In genomic region chr19:31746635-31747034, GRCm38 (mm10) we compare ENCODE assay signal across 9 mouse cellular contexts. TPM values are rescaled to one million over a fixed set of nuclear protein-coding genes. Genes with fewer than 3 reads are reported as not detected.
DNase-seq lines count a peak whose midpoint lies in the region; ATAC-seq and TF ChIP-seq lines count a peak whose summit lies in the region.
"Had no signal": no experiment of that assay in that cellular context is flagged by ENCODE, and none has a peak within 500 bp of the region (broad histone marks: within the 10 kb centered on the region; RNA-seq: fewer than 3 reads in every experiment).

No protein-coding gene starts in this region.

- DNase-seq in gastrocnemius, adult 2 months = peak; percentile 24
- no peak for DNase-seq in gastrocnemius, postnatal 36 days
- DNase-seq in midbrain, embryonic 11.5 days (ENCODE audit: low spot score, missing footprints) = peak; percentile 95
- DNase-seq in Patski (ENCODE audit: low read depth, low spot score) = no peak
- peak; percentile 70 for DNase-seq in forebrain, postnatal 0 days
- DNase-seq in lung, postnatal 25 days (ENCODE audit: low spot score) = peak; percentile 50
- DNase-seq in frontal cortex, postnatal 10 days (ENCODE audit: low spot score in 2 of 2) = no peak

- no peaks in the 10 kb centered on the region for H3K27me3 ChIP-seq in midbrain, embryonic 11.5 days (ENCODE audit: control insufficient read depth, insufficient read depth, low read length)
- H3K27me3 ChIP-seq in midbrain, embryonic 13.5 days = no peaks in the 10 kb centered on the region
- H3K27me3 ChIP-seq in Patski = peaks cover 7% of the 10 kb centered on the region
- no peaks in the 10 kb centered on the region for H3K27me3 ChIP-seq in forebrain, postnatal 0 days (ENCODE audit: insufficient read depth, low read length)
- H3K27me3 ChIP-seq: stomach, embryonic 15.5 days had no signal

- no peaks in the 10 kb centered on the region for H3K4me1 ChIP-seq in midbrain, embryonic 11.5 days (ENCODE audit: control insufficient read depth, insufficient read depth, low read length)
- no peaks in the 10 kb centered on the region for H3K4me1 ChIP-seq in midbrain, embryonic 13.5 days (replicated peaks)
- no peaks in the 10 kb centered on the region for H3K4me1 ChIP-seq in forebrain, postnatal 0 days (ENCODE audit: insufficient read depth)

- ATAC-seq in midbrain, embryonic 11.5 days (ENCODE audit: low FRiP score) = no peak
- no peak for ATAC-seq in midbrain, embryonic 13.5 days
- ATAC-seq in Patski = no peak
- no peak for ATAC-seq in forebrain, postnatal 0 days

- no peaks in the 10 kb centered on the region for H3K9me3 ChIP-seq in midbrain, embryonic 11.5 days (ENCODE audit: control insufficient read depth, low read length)
- no peaks in the 10 kb centered on the region for H3K9me3 ChIP-seq in midbrain, embryonic 13.5 days
- H3K9me3 ChIP-seq in forebrain, postnatal 0 days (ENCODE audit: low read length) = no peaks in the 10 kb centered on the region
- H3K9me3 ChIP-seq: stomach, embryonic 15.5 days had no signal

- POLR2A ChIA-PET in Patski (lab: Charles Lee) = interaction anchor here (0.6 kb wide), 1 partner anchor 398 kb away, joined by 4 read pairs; no protein-coding TSS in a partner anchor

- 25% methylated on average over 2 of the region's 2 CpGs for WGBS in midbrain, embryonic 11.5 days
- WGBS in midbrain, embryonic 13.5 days = 14% methylated on average over 2 of the region's 2 CpGs
- 19% methylated on average over 2 of the region's 2 CpGs for WGBS in forebrain, postnatal 0 days

- no peak overlapping the region for H3K9ac ChIP-seq in midbrain, embryonic 11.5 days (ENCODE audit: low read length)
- H3K9ac ChIP-seq in midbrain, embryonic 13.5 days (replicated peaks) = no peak overlapping the region
- no peak overlapping the region for H3K9ac ChIP-seq in forebrain, postnatal 0 days
- H3K9ac ChIP-seq: stomach, embryonic 15.5 days had no signal

- no peak overlapping the region for H3K4me3 ChIP-seq in gastrocnemius, adult 2 months
- H3K4me3 ChIP-seq in midbrain, embryonic 11.5 days (ENCODE audit: low read depth, low read length) = no peak overlapping the region
- no peak overlapping the region for H3K4me3 ChIP-seq in midbrain, embryonic 13.5 days (replicated peaks)
- H3K4me3 ChIP-seq in forebrain, postnatal 0 days (ENCODE audit: low read depth, low read length) = no peak overlapping the region
- H3K4me3 ChIP-seq: stomach, embryonic 15.5 days had no signal

- in situ Hi-C loops in Patski (cut with MboI; ENCODE audit: low pct_unique_long_range_greater_than_20kb) = no loop called here

- no peak overlapping the region for H3K4me2 ChIP-seq in midbrain, embryonic 11.5 days
- no peak overlapping the region for H3K4me2 ChIP-seq in midbrain, embryonic 13.5 days (replicated peaks)
- H3K4me2 ChIP-seq in forebrain, postnatal 0 days (ENCODE audit: low read depth) = no peak overlapping the region
- H3K4me2 ChIP-seq: stomach, embryonic 15.5 days had no signal

- TF ChIP-seq CTCF in gastrocnemius, adult 2 months (IDR thresholded peaks at IDR 0.05) = peak; percentile 66
- peak; percentile 58 for TF ChIP-seq CTCF in Patski (IDR thresholded peaks at IDR 0.05)
- peak; percentile 69 for TF ChIP-seq CTCF in forebrain, postnatal 0 days (IDR thresholded peaks at IDR 0.05; ENCODE audit: low read depth)

- intact Hi-C loops in gastrocnemius, adult 2 months (cut with DNase I) = no loop called here
- intact Hi-C loops in gastrocnemius, postnatal 36 days (cut with DNase I) = loop anchor here (10.0 kb wide), 1 partner anchor 902 kb away; no protein-coding TSS in a partner anchor

- CTCF ChIA-PET in Patski (lab: Charles Lee) = interaction anchor here (0.6 to 1.1 kb wide), 3 partner anchors 21 to 388 kb away, joined by 3 read pairs; no protein-coding TSS in a partner anchor

- no peaks in the 10 kb centered on the region for H3K36me3 ChIP-seq in midbrain, embryonic 11.5 days (ENCODE audit: control insufficient read depth, insufficient read depth, low read length)
- no peaks in the 10 kb centered on the region for H3K36me3 ChIP-seq in midbrain, embryonic 13.5 days
- H3K36me3 ChIP-seq in forebrain, postnatal 0 days (ENCODE audit: insufficient read depth) = no peaks in the 10 kb centered on the region
- H3K36me3 ChIP-seq: stomach, embryonic 15.5 days had no signal

- H3K27ac ChIP-seq in gastrocnemius, adult 2 months = no peak overlapping the region
- no peak overlapping the region for H3K27ac ChIP-seq in midbrain, embryonic 11.5 days (ENCODE audit: low read depth, low read length)
- H3K27ac ChIP-seq in midbrain, embryonic 13.5 days = no peak overlapping the region
- no peak overlapping the region for H3K27ac ChIP-seq in forebrain, postnatal 0 days (ENCODE audit: low read depth, low read length)
- H3K27ac ChIP-seq: stomach, embryonic 15.5 days had no signal

RNA-seq across cellular contexts. Expression of gene Prkg1, which starts 18.2 kb away (rescaled TPM):
- 10 to 100 TPM; 22.5 to 37.7 TPM for total RNA-seq in gastrocnemius, adult 2 months (2021)
- total RNA-seq in gastrocnemius, postnatal 36 days (2021) = 10 to 100 TPM; 23.1 to 37.4 TPM
- 4.9 and 6.1 TPM in 2 replicates for polyA plus RNA-seq in midbrain, embryonic 11.5 days (2014; fragmentation: Nextera tagmentation; extraction: Ambion mirVana)
- polyA plus RNA-seq in midbrain, embryonic 13.5 days (2015; fragmentation: Nextera tagmentation; extraction: Ambion mirVana) = 3.3 and 3.7 TPM in 2 replicates
- polyA plus RNA-seq in Patski (2021) = not detected
- 9.9 and 10.6 TPM in 2 replicates for total RNA-seq in forebrain, postnatal 0 days (2014; rRNA removed)
- polyA plus RNA-seq in forebrain, postnatal 0 days (2015; fragmentation: Nextera tagmentation; extraction: Ambion mirVana) = 1.8 and 3.2 TPM in 2 replicates

Comparison
In these comparisons a context has a peak if more than half of its experiments do, and no peak if none do; other contexts are left out.
1. DNase-seq: peak in gastrocnemius, adult 2 months (single experiment), midbrain, embryonic 11.5 days (single experiment), forebrain, postnatal 0 days (single experiment) and lung, postnatal 25 days (single experiment); none in gastrocnemius, postnatal 36 days (0 of 2), Patski (single experiment) and frontal cortex, postnatal 10 days (0 of 2).
2. Peak in every context shown above with its lines, with median percentiles within 50 percentile points of each other: CTCF ChIP-seq.